Mouse (Mus musculus): ENCODE results near the gene Hcn1. TPM values are rescaled to one million over a fixed set of nuclear protein-coding genes. Genes with fewer than 3 reads are reported as not detected.

The Hcn1 gene
- total and polyA plus RNA-seq, 3 experiments = not detected

DNA sequence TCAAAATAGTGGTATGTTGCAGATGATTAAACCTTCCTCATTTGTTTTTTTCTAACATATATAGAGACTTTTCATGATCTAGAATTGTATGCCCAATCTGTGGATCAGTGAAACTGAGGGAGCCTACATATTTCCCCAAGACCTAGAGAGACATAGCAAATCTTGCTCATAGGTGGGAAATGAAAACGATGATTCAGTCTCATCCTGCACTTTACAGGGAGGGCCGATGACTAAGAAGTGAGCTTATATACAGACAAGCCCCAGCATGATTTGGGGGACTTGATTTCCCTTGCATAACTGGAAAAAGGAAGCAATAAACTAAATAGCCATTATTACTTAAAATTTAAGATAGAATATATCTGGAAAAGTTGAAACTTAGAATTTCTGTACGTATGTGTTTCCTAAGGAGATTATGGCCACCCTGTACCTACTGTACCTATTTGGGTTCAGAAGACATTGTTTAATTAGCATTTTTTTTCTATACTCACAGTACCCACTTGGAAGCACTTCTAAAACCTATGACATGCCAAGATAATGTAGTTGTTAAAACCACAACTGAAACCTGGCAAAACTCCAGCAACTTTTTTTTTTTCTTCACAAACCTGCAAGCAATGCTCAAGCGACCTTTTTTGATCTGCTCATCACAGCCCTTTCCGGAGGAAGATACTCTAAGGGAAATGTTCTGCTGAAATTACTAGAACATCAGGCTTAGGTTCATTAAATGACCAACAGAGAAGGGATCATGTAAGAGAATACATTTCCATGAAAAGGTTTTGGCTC lies 3.0 kb downstream of the Hcn1 start:
- H3K36me3 ChIP-seq (ENCODE audit: control insufficient read depth in 1 of 2, insufficient read depth in 2 of 2, low read length in 2 of 2) = no peaks in the 10 kb centered on the region

DNA sequence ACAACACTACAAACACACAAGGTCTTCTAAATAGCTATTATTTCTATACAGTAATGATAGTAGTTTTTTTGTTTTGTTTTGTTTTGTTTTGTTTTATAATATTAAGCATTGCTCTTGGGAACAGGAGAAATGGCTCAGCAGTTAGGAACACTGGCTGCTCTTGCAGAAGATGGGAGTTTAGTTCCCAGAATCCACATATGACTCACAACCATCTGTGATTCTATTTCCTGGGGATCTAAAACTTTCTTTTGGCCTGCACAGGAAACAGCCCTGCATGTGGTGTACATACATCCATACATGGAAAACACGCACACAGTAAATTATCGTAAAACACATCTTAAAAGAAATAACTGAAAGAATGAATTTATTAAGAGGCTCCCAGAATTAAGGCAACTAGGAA lies 9.8 kb downstream of the Hcn1 start:
- Histone ChIP-seq H3K27ac (ENCODE audit: control insufficient read depth, low read depth, low read length) (no peak overlapping the region), H3K9me3 (replicated peaks; ENCODE audit: insufficient read depth, low read length) (no peaks in the 10 kb centered on the region), H3K4me1 (ENCODE audit: control insufficient read depth in 1 of 2, insufficient read depth in 2 of 2, low read length in 2 of 2) (no peaks in the 10 kb centered on the region), H3K79me2 (ENCODE audit: control insufficient read depth, insufficient read depth, low read length, poor library complexity) (no peaks in the 10 kb centered on the region), H3K9ac (ENCODE audit: control insufficient read depth, low read depth, low read length, poor library complexity, severe bottlenecking) (no peak overlapping the region), H3K4me3 (ENCODE audit: control insufficient read depth in 1 of 2, insufficient read depth in 1 of 2, low read depth in 2 of 2, low read length in 2 of 2) (no peak overlapping the region), H3K36me3 (ENCODE audit: control insufficient read depth in 1 of 2, insufficient read depth in 2 of 2, low read length in 2 of 2) (no peaks in the 10 kb centered on the region), H3K27me3 (ENCODE audit: control insufficient read depth in 1 of 2, insufficient read depth in 2 of 2, low read length in 2 of 2) (no peaks in the 10 kb centered on the region)
- no peak for DNase-seq (ENCODE audit: low read depth, low spot score)
- TF ChIP-seq MYB (IDR thresholded peaks at IDR 0.05; ENCODE audit: low read depth, low read length) = no peak
- TF ChIP-seq CHD2 (IDR thresholded peaks at IDR 0.05; ENCODE audit: low read length) = no peak
- TF ChIP-seq GABPA (IDR thresholded peaks at IDR 0.05; ENCODE audit: low read depth, low read length) = no peak
- no peak for TF ChIP-seq MAZ (IDR thresholded peaks at IDR 0.05; ENCODE audit: low read depth, low read length)
- TF ChIP-seq BHLHE40 (IDR thresholded peaks at IDR 0.05; ENCODE audit: borderline replicate concordance, low read depth, low read length) = no peak
- no peak for TF ChIP-seq RCOR1 (IDR thresholded peaks at IDR 0.05; ENCODE audit: low read depth, low read length)
- no peak for TF ChIP-seq CTCF (IDR thresholded peaks at IDR 0.05 in 2 of 3, conservative IDR thresholded peaks at IDR 0.05 in 1 of 3; ENCODE audit: control insufficient read depth in 1 of 3, insufficient read depth in 1 of 3, low read depth in 2 of 3, low read length in 3 of 3, poor library complexity in 1 of 3, severe bottlenecking in 1 of 3)
- TF ChIP-seq ELF1 (IDR thresholded peaks at IDR 0.05; ENCODE audit: low read depth, low read length) = no peak
- no peak for TF ChIP-seq RAD21 (IDR thresholded peaks at IDR 0.05; ENCODE audit: low read depth, low read length)
- no peak for TF ChIP-seq ETS1 (IDR thresholded peaks at IDR 0.05; ENCODE audit: low read depth, low read length)
- no peak for TF ChIP-seq NELFE (IDR thresholded peaks at IDR 0.05; ENCODE audit: low read depth, low read length)

More for the DNA sequence above, 3.0 kb downstream of the Hcn1 start:
- Histone ChIP-seq H3K4me3 (ENCODE audit: control insufficient read depth in 1 of 2, insufficient read depth in 1 of 2, low read depth in 2 of 2, low read length in 2 of 2) (no peak overlapping the region), H3K27ac (ENCODE audit: control insufficient read depth, low read depth, low read length) (no peak overlapping the region), H3K27me3 (ENCODE audit: control insufficient read depth in 1 of 2, insufficient read depth in 2 of 2, low read length in 2 of 2) (no peaks in the 10 kb centered on the region), H3K9me3 (replicated peaks; ENCODE audit: insufficient read depth, low read length) (no peaks in the 10 kb centered on the region), H3K79me2 (ENCODE audit: control insufficient read depth, insufficient read depth, low read length, poor library complexity) (no peaks in the 10 kb centered on the region), H3K4me1 (ENCODE audit: control insufficient read depth in 1 of 2, insufficient read depth in 2 of 2, low read length in 2 of 2) (no peaks in the 10 kb centered on the region), H3K9ac (ENCODE audit: control insufficient read depth, low read depth, low read length, poor library complexity, severe bottlenecking) (no peak overlapping the region)
- peak; percentile 6 for DNase-seq (ENCODE audit: low read depth, low spot score)
- TF ChIP-seq CHD1 (IDR thresholded peaks at IDR 0.05; ENCODE audit: low read depth, low read length) (no peak), ZNF384 (IDR thresholded peaks at IDR 0.05; ENCODE audit: low read depth, low read length) (0 out of 2 replicates have a peak, but pooled peaks have one; percentile 17)

DNA sequence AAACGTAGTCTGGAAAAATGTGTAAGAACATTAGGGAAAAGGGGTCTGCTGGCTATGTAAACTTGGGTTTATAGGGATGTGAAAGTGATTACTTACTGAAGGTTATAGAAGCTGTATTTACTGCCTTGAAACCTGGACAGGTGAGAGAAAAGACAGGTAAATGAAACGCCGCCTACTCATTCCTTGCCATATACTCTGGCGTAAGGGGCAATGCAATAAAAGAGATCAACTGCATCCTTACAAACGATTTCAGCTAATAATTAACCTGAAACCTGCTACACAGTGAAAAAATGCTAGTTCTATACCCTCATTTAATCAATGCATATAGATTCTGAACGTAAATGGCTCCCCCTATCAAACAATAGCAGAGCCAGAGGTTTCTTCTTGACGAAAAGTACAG lies 17.4 kb downstream of the Hcn1 start:
- Histone ChIP-seq H3K36me3 (ENCODE audit: control insufficient read depth in 1 of 2, insufficient read depth in 2 of 2, low read length in 2 of 2) (no peaks in the 10 kb centered on the region), H3K9me3 (replicated peaks; ENCODE audit: insufficient read depth, low read length) (no peaks in the 10 kb centered on the region), H3K4me3 (ENCODE audit: control insufficient read depth in 1 of 2, insufficient read depth in 1 of 2, low read depth in 2 of 2, low read length in 2 of 2) (no peak overlapping the region), H3K27me3 (ENCODE audit: control insufficient read depth in 1 of 2, insufficient read depth in 2 of 2, low read length in 2 of 2) (no peaks in the 10 kb centered on the region), H3K79me2 (ENCODE audit: control insufficient read depth, insufficient read depth, low read length, poor library complexity) (no peaks in the 10 kb centered on the region), H3K4me1 (ENCODE audit: control insufficient read depth in 1 of 2, insufficient read depth in 2 of 2, low read length in 2 of 2) (no peaks in the 10 kb centered on the region), H3K9ac (ENCODE audit: control insufficient read depth, low read depth, low read length, poor library complexity, severe bottlenecking) (no peak overlapping the region), H3K27ac (ENCODE audit: control insufficient read depth, low read depth, low read length) (no peak overlapping the region)
- no peak for TF ChIP-seq MAX (IDR thresholded peaks at IDR 0.05; ENCODE audit: low read length)
- no peak for TF ChIP-seq KAT2A (conservative IDR thresholded peaks at IDR 0.05; ENCODE audit: low read depth, low read length)
- no peak for TF ChIP-seq ZKSCAN1 (IDR thresholded peaks at IDR 0.05; ENCODE audit: low read depth, low read length)
- no peak for TF ChIP-seq ELF1 (IDR thresholded peaks at IDR 0.05; ENCODE audit: low read depth, low read length)
- TF ChIP-seq ETS1 (IDR thresholded peaks at IDR 0.05; ENCODE audit: low read depth, low read length) = no peak
- TF ChIP-seq MAZ (IDR thresholded peaks at IDR 0.05; ENCODE audit: low read depth, low read length) = no peak
- no peak for TF ChIP-seq JUND (IDR thresholded peaks at IDR 0.05; ENCODE audit: low read depth, low read length)
- no peak for TF ChIP-seq TAL1 (IDR thresholded peaks at IDR 0.05; ENCODE audit: low read length)
- no peak for TF ChIP-seq TCF12 (IDR thresholded peaks at IDR 0.05; ENCODE audit: low read depth, low read length)
- no peak for TF ChIP-seq MYB (IDR thresholded peaks at IDR 0.05; ENCODE audit: low read depth, low read length)
- no peak for TF ChIP-seq E2F4 (IDR thresholded peaks at IDR 0.05; ENCODE audit: borderline replicate concordance, low read depth, low read length)
- TF ChIP-seq POLR2AphosphoS2 (IDR thresholded peaks at IDR 0.05; ENCODE audit: low read length) = no peak
- no peak for TF ChIP-seq NRF1 (IDR thresholded peaks at IDR 0.05; ENCODE audit: insufficient read depth, low read depth, low read length, poor library complexity, severe bottlenecking)
- DNase-seq (ENCODE audit: low read depth, low spot score) = no peak
